Mouse (Mus musculus) liver, embryonic 14.5 days (tissue): ENCODE measurements at regions not wholly inside any gene's neighbourhood (a gene's known extent, or its start where the extent isn't known, plus 50 kb on each side); places are given as distances from the start of the nearest gene placed in this dataset.

Source experiments
- ATAC-seq: fragments of 200-750 bp; cut with Nextera tagmentation; 2 replicates; pipeline ENCODE4 v1.8.0; 2017; ENCODE audit warnings: moderate number of reproducible peaks, mild to moderate bottlenecking, moderate library complexity; ENCODE audit not compliant: insufficient read depth
- DNase-seq, 3 experiments: peaks; one replicate each; pipeline ENCODE4 v3.0.0-alpha.2; 2012 to 2013; ENCODE audit warnings: low read depth in 3 of 3, low spot score in 3 of 3
- H3K27ac ChIP-seq: fragments of 300-500 bp; sonication (generic); 2 replicates; pipeline ENCODE4 v1.5.1; 2014; ENCODE audit warnings: moderate library complexity, mild to moderate bottlenecking, control low read depth, inconsistent platforms
- H3K27me3 ChIP-seq: fragments of 300-500 bp; sonication (generic); 2 replicates; pipeline ENCODE4 v1.6.1; 2014; ENCODE audit warnings: mild to moderate bottlenecking, low read length, moderate library complexity; ENCODE audit not compliant: control insufficient read depth, insufficient read depth
- H3K36me3 ChIP-seq: fragments of 300-500 bp; sonication (generic); replicated peaks from 2 replicates; pipeline ENCODE4 v1.6.1; 2014; ENCODE audit warnings: low read depth; ENCODE audit not compliant: control insufficient read depth, insufficient read depth
- H3K4me1 ChIP-seq, 2 experiments: fragments of 200-500 bp in 1 of 2; fragments of 300-500 bp in 1 of 2; sonication (generic) in 1 of 2; replicated peaks; 2 replicates each; pipeline ENCODE4 v1.6.1; 2012 to 2014; ENCODE audit warnings: antibody characterized with exemption in 1 of 2, inconsistent platforms in 1 of 2, low read length in 1 of 2; ENCODE audit not compliant: control insufficient read depth in 2 of 2, insufficient read depth in 2 of 2
- H3K4me2 ChIP-seq: fragments of 300-500 bp; sonication (generic); 2 replicates; pipeline ENCODE4 v1.6.1; 2014; ENCODE audit warnings: low read depth, mild to moderate bottlenecking, control low read depth, moderate library complexity
- H3K4me3 ChIP-seq, 2 experiments: fragments of 200-500 bp in 1 of 2; fragments of 300-500 bp in 1 of 2; sonication (generic) in 1 of 2; 2 replicates each; pipeline ENCODE4 v1.5.1; 2012 to 2014; ENCODE audit warnings: low read depth in 2 of 2, low read length in 2 of 2, mild to moderate bottlenecking in 2 of 2, control low read depth in 1 of 2, inconsistent platforms in 1 of 2, moderate library complexity in 1 of 2; ENCODE audit not compliant: insufficient read depth in 1 of 2
- H3K9ac ChIP-seq: fragments of 300-500 bp; sonication (generic); replicated peaks from 2 replicates; pipeline ENCODE4 v1.6.1; 2014; ENCODE audit warnings: mild to moderate bottlenecking, control low read depth, moderate library complexity
- H3K9me3 ChIP-seq: fragments of 300-500 bp; sonication (generic); 2 replicates; pipeline ENCODE4 v1.6.1; 2016; ENCODE audit warnings: low read length, mixed read lengths; ENCODE audit not compliant: control insufficient read depth
- CTCF ChIP-seq: IDR thresholded peaks from 2 replicates; pipeline ENCODE4 v1.5.1; 2016; ENCODE audit warnings: antibody characterized with exemption, low read depth, control low read depth
- EP300 ChIP-seq: IDR thresholded peaks from 2 replicates; pipeline ENCODE4 v1.6.1; 2016; ENCODE audit warnings: antibody characterized with exemption, low read depth
- WGBS: fragments of 180-500 bp; shearing (Covaris S2); extraction: QIAGEN DNeasy Blood & Tissue Kit; methylation state at CpG from one replicate; pipeline ENCODE4 v1.1.7; 2014; ENCODE audit not compliant: insufficient replicate concordance; 5-methylcytosine and 5-hydroxymethylcytosine counted together

DNA sequence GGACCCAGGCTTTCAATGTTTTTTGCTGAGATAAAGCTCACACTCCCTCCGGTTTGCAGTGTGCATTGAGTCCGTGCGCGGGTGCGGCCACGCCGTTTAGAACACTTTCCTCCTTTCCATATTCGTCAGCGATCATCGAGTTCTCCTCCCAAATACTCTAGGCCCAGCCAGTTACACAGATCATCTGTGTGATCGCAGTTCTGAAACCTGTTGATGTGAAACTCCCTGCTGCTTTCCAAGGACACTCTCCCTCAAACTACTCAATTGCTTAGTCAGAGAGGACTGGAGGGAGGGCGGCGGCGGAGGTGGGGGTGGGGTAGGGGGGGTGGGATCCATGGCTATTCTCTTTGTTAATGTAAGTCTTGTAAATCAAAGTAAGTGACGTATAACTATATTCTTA is 394.2 kb upstream of the Pmfbp1 start:
- DNase-seq = no peak
- 80% methylated on average over 15 of the region's 15 CpGs for WGBS

DNA sequence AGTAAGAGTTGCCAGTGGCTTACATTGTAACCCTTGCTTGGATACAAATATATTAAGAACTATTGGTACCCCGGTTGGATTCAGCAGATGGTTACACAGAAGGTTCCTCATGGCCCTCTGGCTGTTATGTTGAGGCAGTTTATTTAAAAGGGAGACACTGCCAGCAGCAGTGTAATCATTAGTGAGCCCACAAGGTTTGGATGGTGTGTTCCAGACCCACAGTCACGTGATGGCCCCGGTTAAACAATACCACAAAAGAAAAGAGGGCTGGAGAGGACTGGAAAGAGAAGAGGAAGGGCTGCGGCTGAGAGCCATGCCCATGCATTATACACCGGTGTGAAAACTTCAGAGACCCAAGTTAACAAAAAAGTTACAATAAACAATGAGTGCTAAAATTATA is 392.4 kb upstream of the Pmfbp1 start:
- Histone ChIP-seq H3K36me3 (no peaks in the 10 kb centered on the region), H3K9me3 (no peaks in the 10 kb centered on the region), H3K27me3 (no peaks in the 10 kb centered on the region), H3K4me1 (no peaks in the 10 kb centered on the region), H3K4me3 (no peak overlapping the region), H3K27ac (no peak overlapping the region), H3K4me2 (no peak overlapping the region), H3K9ac (no peak overlapping the region)
- ATAC-seq (no peak), DNase-seq (no peak)
- TF ChIP-seq EP300 (no peak), CTCF (no peak)
- WGBS = 58% methylated on average over 5 of the region's 5 CpGs

More for the DNA sequence above, 394.2 kb upstream of the Pmfbp1 start:
- Histone ChIP-seq H3K9ac (no peak overlapping the region), H3K4me2 (no peak overlapping the region), H3K36me3 (no peaks in the 10 kb centered on the region), H3K9me3 (no peaks in the 10 kb centered on the region), H3K27me3 (no peaks in the 10 kb centered on the region), H3K4me3 (no peak overlapping the region), H3K27ac (no peak overlapping the region), H3K4me1 (no peaks in the 10 kb centered on the region)
- TF ChIP-seq CTCF (no peak), EP300 (no peak)
- ATAC-seq = no peak

DNA sequence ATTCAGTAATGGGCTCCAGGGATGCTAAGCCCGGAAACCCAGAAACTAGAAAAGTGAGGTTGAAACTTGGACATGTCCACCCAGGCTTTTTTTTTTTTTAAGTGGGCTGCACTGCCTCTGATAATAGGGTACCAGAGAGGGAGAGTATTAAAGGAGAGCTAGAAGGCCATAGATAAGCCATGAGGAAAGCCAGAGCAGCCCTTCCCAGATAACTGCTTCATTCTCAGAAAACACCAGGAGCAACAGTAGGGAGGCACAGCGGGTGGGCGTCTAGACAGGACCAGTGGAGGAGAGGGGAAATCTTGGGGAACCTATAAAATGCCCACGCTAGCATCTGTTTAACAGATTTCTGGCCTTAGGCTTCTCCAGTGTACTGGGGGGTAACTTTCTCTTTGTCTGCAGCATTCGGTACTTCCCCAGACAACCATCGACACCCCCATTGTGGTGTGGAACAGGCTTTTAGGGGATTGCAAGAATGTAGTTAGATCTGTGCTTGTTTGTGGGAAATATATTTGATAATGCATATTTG is 389.0 kb upstream of the Pmfbp1 start:
- H3K4me1 ChIP-seq = no peaks in the 10 kb centered on the region
- no peak overlapping the region for H3K9ac ChIP-seq
- 48% methylated on average over 6 of the region's 6 CpGs for WGBS
- no peaks in the 10 kb centered on the region for H3K36me3 ChIP-seq
- H3K4me2 ChIP-seq = no peak overlapping the region
- TF ChIP-seq CTCF = no peak
- TF ChIP-seq EP300 = no peak
- no peak for ATAC-seq
- H3K27ac ChIP-seq = no peak overlapping the region
- H3K27me3 ChIP-seq = no peaks in the 10 kb centered on the region
- no peak for DNase-seq
- no peaks in the 10 kb centered on the region for H3K9me3 ChIP-seq
- H3K4me3 ChIP-seq = no peak overlapping the region

DNA sequence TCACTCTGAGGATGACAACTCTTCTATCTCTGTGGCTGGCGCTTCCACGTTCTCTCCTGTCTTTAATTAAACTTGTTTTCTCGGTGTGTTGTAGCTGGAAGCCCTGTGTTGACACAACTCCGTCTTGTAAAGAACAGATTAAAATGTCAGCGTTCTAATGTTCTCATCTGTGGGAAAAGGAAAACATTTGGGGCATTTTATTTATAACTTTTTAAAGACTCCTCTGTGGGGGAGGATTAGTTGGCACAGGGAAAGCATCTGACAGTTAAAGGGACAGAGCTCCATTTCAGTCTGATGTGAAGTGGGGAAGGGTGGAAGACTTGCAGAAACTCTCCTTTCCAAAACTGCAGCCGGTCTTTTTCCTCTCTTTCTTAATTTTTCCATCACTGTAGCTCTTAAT is 388.1 kb upstream of the Pmfbp1 start:
- no peak overlapping the region for H3K4me3 ChIP-seq
- DNase-seq = no peak
- H3K4me1 ChIP-seq = no peaks in the 10 kb centered on the region
- no peaks in the 10 kb centered on the region for H3K9me3 ChIP-seq
- no peak for ATAC-seq
- no peak for TF ChIP-seq EP300
- no peak for TF ChIP-seq CTCF
- no peaks in the 10 kb centered on the region for H3K36me3 ChIP-seq
- H3K4me2 ChIP-seq = no peak overlapping the region
- H3K27ac ChIP-seq = no peak overlapping the region
- no peaks in the 10 kb centered on the region for H3K27me3 ChIP-seq
- no peak overlapping the region for H3K9ac ChIP-seq
- WGBS = 59% methylated on average over 6 of the region's 6 CpGs

DNA sequence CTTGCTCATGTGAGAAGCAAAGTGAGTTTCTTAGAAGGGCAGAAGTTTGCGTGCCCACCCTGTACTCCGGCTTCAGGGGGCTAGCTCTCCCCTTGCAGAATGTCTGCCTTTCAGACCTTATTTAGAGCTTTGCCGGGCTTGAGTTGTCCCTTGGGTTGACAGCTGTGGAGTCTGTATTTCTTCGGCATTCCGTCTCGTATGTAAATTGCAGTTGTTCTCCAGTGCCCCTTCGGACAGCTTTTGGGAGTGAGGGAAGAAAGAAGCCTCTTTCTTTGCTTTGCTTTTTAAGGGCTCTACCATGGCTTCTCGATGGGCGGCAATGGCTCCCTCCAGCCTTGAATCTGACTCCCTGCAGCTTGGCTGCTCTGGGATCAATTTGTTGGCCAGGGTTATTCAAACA is 386.9 kb upstream of the Pmfbp1 start:
- Histone ChIP-seq H3K9ac (no peak overlapping the region), H3K4me3 (no peak overlapping the region), H3K4me2 (no peak overlapping the region), H3K9me3 (no peaks in the 10 kb centered on the region), H3K27ac (no peak overlapping the region), H3K36me3 (no peaks in the 10 kb centered on the region), H3K4me1 (no peaks in the 10 kb centered on the region), H3K27me3 (no peaks in the 10 kb centered on the region)
- ATAC-seq (no peak), DNase-seq (no peak)
- TF ChIP-seq EP300 = no peak
- TF ChIP-seq CTCF = no peak
- 77% methylated on average over 9 of the region's 9 CpGs for WGBS
